Comparison of ENCODE assay signal across 14 mouse cellular contexts in the genomic region with DNA sequence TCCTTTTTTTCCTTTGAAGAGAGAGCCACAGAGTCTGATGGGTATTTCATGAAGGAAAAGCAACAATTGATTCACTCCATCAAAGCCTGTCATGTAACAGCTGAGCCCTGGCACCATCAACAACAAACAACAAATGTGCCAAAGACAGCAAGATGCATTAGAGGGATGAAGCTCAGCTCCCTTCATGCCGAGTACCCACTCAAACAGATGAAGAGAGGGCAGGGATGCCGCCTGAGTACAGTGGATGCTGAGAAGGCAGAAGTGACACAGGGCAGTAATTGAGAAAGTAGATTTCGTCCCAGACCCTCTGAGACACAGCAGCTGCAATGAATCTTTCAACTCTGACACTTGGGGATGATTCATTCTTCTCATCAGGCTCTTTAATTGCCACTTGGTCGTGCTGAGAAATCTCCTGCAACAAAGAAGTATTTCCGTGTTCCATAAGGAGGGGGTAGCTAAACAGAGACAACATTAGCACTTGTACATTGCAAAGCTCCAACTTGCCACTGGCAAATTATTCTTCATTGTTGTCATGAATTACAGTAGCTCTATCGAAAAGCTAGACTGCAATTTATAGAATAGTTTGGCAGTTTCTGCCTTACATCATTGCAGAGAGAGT.
DNase-seq lines count a peak whose midpoint lies in the region; ATAC-seq lines count a peak whose summit lies in the region.
"Had no signal": no experiment of that assay in that cellular context is flagged by ENCODE, and none has a peak within 500 bp of the region (broad histone marks: within the 10 kb centered on the region; RNA-seq: fewer than 3 reads in every experiment).

No protein-coding gene starts in this region.

- peak; percentile 80 for ATAC-seq in hindbrain, embryonic 15.5 days (ENCODE audit: low FRiP score, low read depth)
- peak; percentile 45 for ATAC-seq in neural tube, embryonic 11.5 days (ENCODE audit: insufficient read depth, low FRiP score, low TSS enrichment)

- peak; percentile 6 for DNase-seq in layer of hippocampus, adult 11-12 months (ENCODE audit: low spot score)
- DNase-seq in layer of hippocampus, adult 9-10 months (ENCODE audit: low spot score), result no peak
- DNase-seq in embryo, embryonic 10.5 days (ENCODE audit: low spot score), result peak; percentile 34
- peak; percentile 29 for DNase-seq in neural tube, embryonic 11.5 days (ENCODE audit: low spot score)
- no peak for DNase-seq in adrenal gland, adult 8-10 months
- DNase-seq in thymus, postnatal 14 days, result no peak
- DNase-seq: adrenal gland, postnatal 14 days; cerebellum, adult 9-10 months; heart, postnatal 14 days; lung, adult 2 months; thymus, adult 2 months had no signal

- H3K36me3 ChIP-seq in hindbrain, embryonic 15.5 days, result no peaks in the 10 kb centered on the region
- H3K36me3 ChIP-seq in neural tube, embryonic 11.5 days (ENCODE audit: control insufficient read depth, insufficient read depth, low read length), result no peaks in the 10 kb centered on the region
- H3K36me3 ChIP-seq: limb, embryonic 12.5 days; midbrain, embryonic 12.5 days had no signal

- H3K27ac ChIP-seq in hindbrain, embryonic 15.5 days (replicated peaks), result peak overlapping the region; percentile 14; the same call in 1 of the 2 replicates
- no peak overlapping the region for H3K27ac ChIP-seq in neural tube, embryonic 11.5 days (ENCODE audit: low read depth, low read length)
- H3K27ac ChIP-seq: limb, embryonic 12.5 days; midbrain, embryonic 12.5 days had no signal

- no peak overlapping the region for H3K4me2 ChIP-seq in hindbrain, embryonic 15.5 days
- no peak overlapping the region for H3K4me2 ChIP-seq in neural tube, embryonic 11.5 days (ENCODE audit: low read depth)
- H3K4me2 ChIP-seq: limb, embryonic 12.5 days; midbrain, embryonic 12.5 days had no signal

- H3K9ac ChIP-seq in hindbrain, embryonic 15.5 days, result no peak overlapping the region
- no peak overlapping the region for H3K9ac ChIP-seq in neural tube, embryonic 11.5 days (ENCODE audit: low read length)
- H3K9ac ChIP-seq: limb, embryonic 12.5 days; midbrain, embryonic 12.5 days had no signal

- H3K27me3 ChIP-seq in hindbrain, embryonic 15.5 days, result no peaks in the 10 kb centered on the region
- no peaks in the 10 kb centered on the region for H3K27me3 ChIP-seq in neural tube, embryonic 11.5 days (ENCODE audit: control insufficient read depth, insufficient read depth, low read length)
- H3K27me3 ChIP-seq: limb, embryonic 12.5 days; midbrain, embryonic 12.5 days had no signal

- WGBS in hindbrain, embryonic 15.5 days, result 32% methylated on average over 6 of the region's 6 CpGs
- WGBS in neural tube, embryonic 11.5 days, result 30% methylated on average over 6 of the region's 6 CpGs

- 0 out of 2 replicates have a peak, but pooled peaks cover 4% of the 10 kb centered on the region for H3K4me1 ChIP-seq in hindbrain, embryonic 15.5 days (replicated peaks)
- H3K4me1 ChIP-seq in neural tube, embryonic 11.5 days (ENCODE audit: control insufficient read depth, insufficient read depth, low read length), result no peaks in the 10 kb centered on the region
- H3K4me1 ChIP-seq: limb, embryonic 12.5 days; midbrain, embryonic 12.5 days had no signal

- no peak overlapping the region for H3K4me3 ChIP-seq in hindbrain, embryonic 15.5 days
- no peak overlapping the region for H3K4me3 ChIP-seq in neural tube, embryonic 11.5 days (ENCODE audit: low read depth, low read length)
- H3K4me3 ChIP-seq: limb, embryonic 12.5 days; midbrain, embryonic 12.5 days had no signal

- no peaks in the 10 kb centered on the region for H3K9me3 ChIP-seq in hindbrain, embryonic 15.5 days
- H3K9me3 ChIP-seq in neural tube, embryonic 11.5 days (ENCODE audit: control insufficient read depth, low read length), result no peaks in the 10 kb centered on the region
- H3K9me3 ChIP-seq: limb, embryonic 12.5 days; midbrain, embryonic 12.5 days had no signal

Comparison
In these comparisons a context has a peak if more than half of its experiments do, and no peak if none do; other contexts are left out.
1. DNase-seq: peak in layer of hippocampus, adult 11-12 months (single experiment), embryo, embryonic 10.5 days (single experiment) and neural tube, embryonic 11.5 days (single experiment); none in layer of hippocampus, adult 9-10 months (single experiment), adrenal gland, adult 8-10 months (single experiment) and thymus, postnatal 14 days (single experiment).